Mouse (Mus musculus) CD4-positive helper T cell, adult 2 months (primary cell): ENCODE data around the gene Rsph14.

ENCODE experiments used
- DNase-seq: peaks from one replicate; pipeline ENCODE4 v3.0.0-alpha.2; 2012; ENCODE audit warnings: low read depth, missing footprints, low spot score

Rsph14 gene

GRCm38 (mm10) chr10:75053655-75054054 lies 21.3 kb upstream of the Rsph14 start:
- no peak for DNase-seq

GRCm38 (mm10) chr10:75052902-75053301 lies 20.5 kb upstream of the Rsph14 start:
- no peak for DNase-seq

GRCm38 (mm10) chr10:75051364-75052074 lies 19.1 kb upstream of the Rsph14 start:
- DNase-seq: no peak

GRCm38 (mm10) chr10:75048711-75049110 lies 16.3 kb upstream of the Rsph14 start:
- DNase-seq: no peak

- DNase-seq: no peak
These were observed 13.4 kb upstream of the Rsph14 start for GRCm38 (mm10) chr10:75045831-75046230.

- DNase-seq: no peak
These were observed 12.1 kb upstream of the Rsph14 start for GRCm38 (mm10) chr10:75044459-75044858.

- DNase-seq: peak; percentile 11
These were observed 9.7 kb upstream of the Rsph14 start for GRCm38 (mm10) chr10:75042060-75042459.

GRCm38 (mm10) chr10:75036883-75037379 lies 4.5 kb upstream of the Rsph14 start, which contains the start of gene Rab36:
Gene Rab36 (plus strand): TSS chr10:75037058.
- DNase-seq: peak; percentile 81

- DNase-seq: no peak
These were observed 856 bp downstream of the Rsph14 start for GRCm38 (mm10) chr10:75031345-75032114.

- DNase-seq: no peak
These were observed 2.2 kb downstream of the Rsph14 start for GRCm38 (mm10) chr10:75030234-75030633.

GRCm38 (mm10) chr10:75029677-75030076 lies 2.7 kb downstream of the Rsph14 start:
- no peak for DNase-seq

GRCm38 (mm10) chr10:75028743-75029142 lies 3.6 kb downstream of the Rsph14 start:
- no peak for DNase-seq

- DNase-seq: no peak
These were observed 5.9 kb downstream of the Rsph14 start for GRCm38 (mm10) chr10:75026491-75026890.

- peak; percentile 25 for DNase-seq
These were observed 11.2 kb downstream of the Rsph14 start for GRCm38 (mm10) chr10:75021138-75021537.

- no peak for DNase-seq
These were observed 12.1 kb downstream of the Rsph14 start for GRCm38 (mm10) chr10:75020271-75020670.

GRCm38 (mm10) chr10:75016481-75016880 lies 15.9 kb downstream of the Rsph14 start:
- DNase-seq: no peak

- no peak for DNase-seq
These were observed 16.9 kb downstream of the Rsph14 start for GRCm38 (mm10) chr10:75015465-75015864.

GRCm38 (mm10) chr10:75010704-75011103 lies 21.7 kb downstream of the Rsph14 start:
- no peak for DNase-seq

- DNase-seq: no peak
These were observed 25.3 kb downstream of the Rsph14 start for GRCm38 (mm10) chr10:75006889-75007662.

GRCm38 (mm10) chr10:75004067-75004466 lies 28.3 kb downstream of the Rsph14 start:
- no peak for DNase-seq

- no peak for DNase-seq
These were observed 31.0 kb downstream of the Rsph14 start for GRCm38 (mm10) chr10:75001391-75001790.

- no peak for DNase-seq
These were observed 37.0 kb downstream of the Rsph14 start for GRCm38 (mm10) chr10:74995377-74995776.
